Mouse (Mus musculus) activated CD4-positive, CD25-positive, alpha-beta regulatory T cell, adult 4 months (primary cell): ENCODE measurements around the gene Vgf. TPM values are rescaled to one million over a fixed set of nuclear protein-coding genes. Genes with fewer than 3 reads are reported as not detected.

Source experiments
- ATAC-seq: one replicate; pipeline ENCODE4 v1.8.0; 2017
- polyA plus RNA-seq, 2 experiments: library from polyadenylated mRNA; unstranded; fragments of 100-300 nt; shearing (Covaris generic); gene quantifications; one replicate each; pipeline ENCODE4 v1.2.1; 2017

The Vgf gene
- polyA plus RNA-seq = not detected

DNA sequence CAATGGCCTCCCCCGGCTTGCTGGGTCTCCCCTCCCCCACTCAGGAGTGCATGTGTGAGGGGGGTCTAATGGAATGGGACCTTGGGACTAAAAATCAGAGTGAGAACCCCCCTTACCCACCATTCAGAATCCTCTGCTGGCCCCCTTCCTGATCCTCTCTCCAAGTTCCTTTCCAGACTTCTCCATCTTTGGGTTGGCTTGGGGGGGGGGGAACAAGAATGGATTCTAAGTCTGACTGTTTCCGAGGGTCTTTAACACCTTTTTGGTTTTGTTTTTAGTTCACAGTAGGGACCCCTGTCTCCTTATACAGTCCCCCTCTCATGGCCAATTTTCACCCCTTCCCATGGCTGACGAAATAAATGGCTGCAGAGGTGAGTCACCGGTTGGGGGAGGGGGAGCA is at the start of gene Vgf:
Gene Vgf (plus strand): TSS at position 301 of the 400 bp plus-strand sequence.
- ATAC-seq = no peak

DNA sequence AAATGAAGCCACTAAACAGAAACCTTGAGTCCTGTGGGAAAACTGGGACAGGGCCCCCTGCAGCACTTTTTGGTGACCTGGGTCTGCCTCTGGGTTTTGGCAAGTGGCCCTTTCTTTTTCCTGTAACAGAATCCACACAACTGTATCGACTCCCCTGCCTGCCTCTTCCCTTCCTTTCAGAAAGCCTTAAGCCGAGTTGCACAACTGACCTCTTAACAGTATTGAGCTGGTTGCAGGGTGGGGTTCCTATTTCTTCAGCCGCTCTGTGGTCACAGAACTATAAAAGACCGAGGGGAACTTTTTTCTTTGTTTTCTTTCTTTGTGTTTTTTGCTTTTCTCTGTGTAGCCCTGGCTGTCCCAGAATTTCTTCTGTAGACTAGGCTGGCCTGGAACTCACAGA is 48.4 kb upstream of the Vgf start:
- ATAC-seq = no peak

DNA sequence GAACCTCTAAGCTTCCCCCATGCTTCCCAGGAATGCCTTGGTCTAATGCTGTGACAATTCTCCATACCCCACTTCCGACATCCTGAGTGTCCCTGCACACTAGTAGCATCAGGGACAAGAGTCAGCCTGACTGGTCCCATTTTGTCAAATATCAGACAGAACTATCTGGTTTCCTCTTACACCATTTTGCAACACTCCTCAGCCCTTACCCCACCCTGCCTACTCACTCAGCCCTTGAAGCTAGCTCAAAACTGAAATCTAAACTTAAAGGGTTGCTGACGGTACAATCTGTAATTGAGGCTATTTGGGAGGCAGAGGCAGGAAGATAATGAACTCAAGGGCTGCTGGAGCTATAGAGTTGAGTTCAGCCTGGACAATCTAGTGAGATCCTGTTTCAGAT is 46.4 kb upstream of the Vgf start:
- no peak for ATAC-seq

DNA sequence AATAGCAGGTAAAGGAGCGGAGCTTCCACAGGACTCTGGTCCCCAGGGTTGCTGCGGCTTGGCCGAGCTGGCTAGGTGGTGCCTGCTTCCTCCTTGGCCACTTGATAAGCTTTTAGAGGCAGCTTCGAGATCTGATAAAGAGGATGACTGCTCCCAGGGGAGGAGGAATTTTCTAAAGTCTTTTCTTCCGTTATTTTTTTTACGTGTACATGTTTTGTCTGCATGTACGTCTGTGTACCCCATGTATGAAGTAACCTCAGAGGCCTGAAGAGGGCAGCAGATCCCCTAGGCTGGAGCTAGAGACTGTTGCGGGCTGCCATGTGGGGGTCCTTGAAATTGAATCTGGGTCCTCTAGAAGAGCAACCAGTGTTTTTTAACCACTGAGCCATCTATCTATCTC is 45.2 kb upstream of the Vgf start:
- no peak for ATAC-seq

DNA sequence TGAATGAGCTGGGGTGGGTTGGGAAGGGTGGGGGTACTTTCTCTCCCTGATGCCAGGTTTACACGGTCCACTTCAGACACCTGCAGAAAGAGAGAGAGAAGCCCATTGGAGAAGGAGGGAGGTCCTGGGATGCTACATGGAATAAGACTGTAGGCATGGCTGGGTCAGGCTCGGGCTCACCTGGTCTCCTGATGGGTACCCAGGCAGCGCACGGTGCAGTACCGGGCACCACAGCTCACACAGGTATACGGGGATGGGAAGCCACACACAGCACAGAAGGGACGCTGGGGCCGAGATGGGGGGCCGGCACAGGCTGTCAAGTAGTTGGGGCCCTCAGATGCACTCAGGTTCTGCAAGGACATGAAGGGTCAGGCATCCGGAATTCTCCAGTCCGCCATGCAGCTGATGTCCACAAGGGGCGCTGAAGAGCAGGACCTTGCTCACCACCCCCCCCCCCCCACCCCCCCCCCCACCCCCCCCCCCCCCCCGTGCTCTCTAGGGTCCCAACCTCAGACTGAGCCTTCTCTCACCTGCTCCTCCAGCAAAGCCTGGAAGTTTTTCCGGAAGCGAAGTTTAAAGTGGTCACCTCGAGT is 43.8 kb upstream of the Vgf start:
- no peak for ATAC-seq

DNA sequence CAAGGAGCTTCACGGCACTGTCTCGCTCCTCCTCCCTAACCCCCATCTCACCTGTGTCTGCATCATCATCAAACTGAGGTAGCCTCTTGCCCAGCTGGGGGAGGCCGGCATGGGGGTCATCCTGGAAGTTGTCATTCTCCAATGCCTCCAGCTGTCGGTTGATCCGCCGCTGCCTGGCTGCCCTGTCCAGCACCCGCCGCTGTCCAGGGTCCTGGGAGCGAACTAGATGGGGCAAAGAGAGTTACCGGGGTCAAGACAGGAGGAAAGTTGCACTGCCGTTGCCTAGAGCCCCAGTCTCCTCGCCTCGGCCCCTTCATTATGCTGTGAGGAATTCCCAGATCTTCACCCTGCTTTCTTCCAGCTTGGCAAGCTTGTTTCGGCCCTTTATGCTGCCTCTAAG is 41.4 kb upstream of the Vgf start:
- ATAC-seq = no peak

DNA sequence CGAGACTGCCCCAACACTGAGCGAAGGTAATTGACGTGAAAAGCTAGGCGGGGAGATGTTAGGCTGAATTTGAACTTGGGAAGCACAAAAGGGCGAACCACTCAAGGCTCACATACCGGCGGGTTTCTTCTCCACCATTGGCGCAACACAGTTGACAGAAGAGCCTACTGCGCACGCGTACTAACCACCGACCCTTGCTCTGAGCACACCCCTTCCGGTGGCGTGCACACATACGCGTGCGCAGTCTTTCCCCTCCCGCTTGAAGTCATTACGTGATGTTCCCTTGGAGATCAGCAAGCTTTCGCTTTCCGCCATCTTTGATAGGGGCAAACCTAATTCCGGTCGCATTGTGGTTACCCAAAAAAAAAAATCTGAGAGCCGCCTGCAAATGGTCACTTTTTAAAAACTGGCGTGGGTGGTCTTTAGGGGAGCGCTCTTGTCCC is 39.5 kb upstream of the Vgf start, which contains the start of gene Plod3:
Gene Plod3 (plus strand): TSS at position 325 of the 443 bp plus-strand sequence.
- ATAC-seq = peak; percentile 97

DNA sequence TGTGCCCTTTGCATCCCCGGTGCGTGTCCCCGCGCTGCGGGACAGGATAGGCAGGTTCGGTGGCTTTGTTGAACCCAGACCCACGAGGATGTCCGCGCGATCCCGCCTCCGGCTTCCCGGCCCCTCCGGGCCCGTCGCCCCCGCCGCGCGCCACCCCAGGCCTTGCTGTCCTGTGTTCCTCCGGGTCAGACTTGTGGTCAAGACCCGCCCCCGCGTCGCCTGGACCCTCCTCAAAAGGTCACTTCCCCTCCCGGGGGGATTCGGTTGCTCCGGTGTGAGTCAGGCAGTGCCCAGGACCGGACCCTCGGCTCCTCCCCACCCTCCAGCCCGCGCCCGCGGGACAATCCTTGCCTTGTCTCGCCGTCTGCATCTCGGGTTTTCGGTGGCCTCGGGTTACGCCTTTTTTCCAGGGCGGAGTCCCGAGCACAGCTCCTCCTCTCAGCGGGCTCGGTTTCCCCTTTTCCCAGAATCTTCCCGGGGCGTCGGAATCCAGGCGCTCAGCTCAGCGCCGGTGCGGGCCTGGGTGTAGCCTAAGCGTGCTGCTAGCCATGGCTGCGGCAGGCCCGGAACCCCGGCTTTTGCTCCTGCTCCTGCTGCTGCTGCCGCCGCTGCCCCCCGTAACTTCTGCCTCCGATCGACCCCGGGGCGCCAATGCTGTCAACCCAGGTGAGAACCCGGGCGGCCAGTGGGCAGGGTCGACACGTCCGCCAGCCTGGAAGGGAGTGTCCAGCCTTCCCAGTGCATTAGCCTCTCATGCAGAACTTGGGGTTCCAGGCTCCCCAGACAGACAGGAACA is 38.9 kb upstream of the Vgf start:
- ATAC-seq = peak; percentile 22

DNA sequence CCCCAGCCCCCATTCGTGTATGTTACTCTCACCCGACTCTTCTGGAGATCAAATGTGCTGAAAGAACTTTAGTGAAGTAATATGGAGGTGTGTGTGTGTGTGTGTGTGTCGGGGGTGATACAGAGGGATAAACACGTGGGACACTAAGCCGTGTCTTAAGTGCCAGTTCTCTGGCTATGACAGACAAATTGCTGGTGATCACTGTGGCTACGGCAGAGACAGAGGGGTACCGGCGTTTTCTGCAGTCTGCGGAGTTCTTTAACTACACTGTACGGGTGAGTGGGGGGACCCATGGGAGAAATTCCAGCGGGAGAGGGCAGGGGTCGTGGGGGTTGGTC is 38.3 kb upstream of the Vgf start, which contains the start of gene Znhit1:
Gene Znhit1 (minus strand): TSS at position 88 of the 338 bp plus-strand sequence.
- no peak for ATAC-seq

DNA sequence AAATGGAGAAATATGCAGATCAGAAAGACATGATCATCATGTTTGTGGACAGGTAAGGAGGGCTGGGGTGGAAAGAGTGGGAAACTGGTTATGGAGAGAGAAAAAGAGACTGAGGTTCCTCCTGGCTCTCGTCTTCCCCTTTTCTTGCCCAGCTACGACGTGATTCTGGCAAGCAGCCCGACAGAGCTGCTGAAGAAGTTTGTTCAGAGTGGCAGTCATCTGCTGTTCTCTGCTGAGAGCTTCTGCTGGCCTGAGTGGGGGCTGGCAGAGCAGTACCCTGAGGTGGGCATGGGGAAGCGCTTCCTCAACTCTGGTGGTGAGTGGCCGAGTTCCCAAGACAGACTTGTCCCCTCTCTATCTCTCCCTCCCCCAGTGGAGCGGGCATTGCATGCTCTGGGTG is 37.8 kb upstream of the Vgf start:
- no peak for ATAC-seq

DNA sequence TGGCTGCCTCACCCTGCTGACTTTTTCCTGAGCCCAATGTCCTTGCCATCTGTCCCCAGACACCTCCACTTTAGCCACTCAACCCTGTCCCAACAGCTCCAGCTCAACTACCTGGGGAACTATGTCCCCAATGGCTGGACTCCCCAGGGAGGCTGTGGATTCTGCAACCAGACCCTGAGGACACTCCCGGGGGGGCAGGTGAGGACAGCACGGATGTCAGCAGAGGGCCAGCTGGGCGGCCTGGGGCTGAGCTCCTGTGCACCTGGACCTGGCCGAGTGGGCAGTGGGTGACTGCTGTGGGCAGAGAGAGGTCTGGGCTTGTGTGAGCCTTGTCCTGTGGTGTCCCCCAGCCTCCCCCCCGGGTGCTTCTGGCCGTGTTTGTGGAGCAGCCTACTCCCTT is 36.4 kb upstream of the Vgf start:
- no peak for ATAC-seq

DNA sequence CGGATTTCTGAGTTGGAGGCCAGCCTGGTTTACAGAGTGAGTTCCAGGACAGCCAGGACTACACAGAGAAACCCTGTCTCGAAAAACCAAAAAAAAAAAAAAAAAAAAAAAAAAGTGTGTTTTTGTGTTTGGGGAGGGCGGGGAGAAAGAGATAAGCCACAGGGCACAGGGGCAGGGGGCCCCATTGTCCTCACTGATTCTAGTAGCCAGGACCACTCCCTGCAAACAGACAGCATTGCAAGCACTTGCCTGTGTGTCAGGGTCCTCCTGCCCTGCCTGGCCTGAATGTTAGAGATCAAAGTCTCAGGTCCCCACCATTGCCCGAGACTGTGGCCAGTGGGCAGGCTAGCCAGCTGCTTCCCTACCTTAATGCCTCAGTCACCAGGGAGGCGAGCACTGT is 26.7 kb upstream of the Vgf start:
- ATAC-seq = no peak

DNA sequence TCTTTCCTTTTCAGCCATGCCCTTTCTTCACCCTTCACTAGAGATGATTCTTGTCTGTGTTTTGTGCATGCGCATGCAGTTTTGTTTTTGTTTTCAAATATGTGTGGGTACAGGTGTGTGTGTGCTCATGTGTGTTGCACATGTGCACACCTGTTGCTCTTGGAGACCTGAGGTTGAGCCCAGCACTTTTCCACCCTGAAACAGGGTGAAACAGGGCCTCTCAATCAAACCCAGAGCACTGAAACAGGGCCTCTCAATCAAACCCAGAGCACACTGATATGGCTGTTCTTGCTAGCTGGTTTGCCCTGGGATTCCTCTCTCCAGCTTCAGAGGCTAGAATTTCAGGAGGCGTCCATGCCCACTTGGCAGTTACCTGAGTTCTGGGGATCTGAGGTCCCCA is 25.6 kb upstream of the Vgf start:
- no peak for ATAC-seq

DNA sequence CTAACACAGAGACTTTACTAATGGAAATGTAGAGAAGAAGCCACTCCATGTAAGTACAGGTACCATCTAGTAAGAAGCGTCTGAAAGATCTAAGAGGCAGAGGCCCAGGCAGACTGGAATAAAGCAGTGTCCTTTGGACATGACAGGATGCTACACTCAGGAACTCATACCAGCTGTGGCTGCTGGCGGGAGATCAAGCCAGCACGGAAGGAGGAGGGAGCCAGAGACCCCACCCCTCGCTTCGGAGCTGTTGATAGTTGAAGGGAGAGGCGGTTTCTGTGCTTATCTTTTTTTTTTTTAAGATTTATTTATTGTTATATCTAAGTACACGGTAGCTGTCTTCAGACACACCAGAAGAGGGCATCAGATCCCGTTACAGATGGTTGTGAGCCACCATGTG is 18.9 kb upstream of the Vgf start:
- no peak for ATAC-seq

DNA sequence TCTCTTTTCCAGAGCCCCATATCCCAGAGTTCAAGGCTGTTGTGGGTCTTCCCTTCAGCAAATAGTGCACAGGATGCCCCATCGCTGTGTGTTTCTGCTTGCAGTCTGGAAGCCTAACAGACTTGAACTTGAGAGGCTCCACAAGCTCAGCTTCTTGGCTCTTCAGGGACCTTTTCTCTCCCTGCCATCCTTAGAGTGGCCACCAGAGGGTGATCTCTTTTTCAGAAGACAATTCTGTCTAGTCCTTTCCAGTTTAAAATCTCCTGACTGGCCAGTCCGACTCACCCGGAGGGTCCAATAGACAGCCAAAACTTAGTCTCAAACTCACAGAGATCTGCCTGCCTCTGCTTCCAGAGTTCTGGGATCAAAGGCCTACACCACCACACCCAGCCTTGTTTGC is 16.2 kb upstream of the Vgf start:
- ATAC-seq = no peak

DNA sequence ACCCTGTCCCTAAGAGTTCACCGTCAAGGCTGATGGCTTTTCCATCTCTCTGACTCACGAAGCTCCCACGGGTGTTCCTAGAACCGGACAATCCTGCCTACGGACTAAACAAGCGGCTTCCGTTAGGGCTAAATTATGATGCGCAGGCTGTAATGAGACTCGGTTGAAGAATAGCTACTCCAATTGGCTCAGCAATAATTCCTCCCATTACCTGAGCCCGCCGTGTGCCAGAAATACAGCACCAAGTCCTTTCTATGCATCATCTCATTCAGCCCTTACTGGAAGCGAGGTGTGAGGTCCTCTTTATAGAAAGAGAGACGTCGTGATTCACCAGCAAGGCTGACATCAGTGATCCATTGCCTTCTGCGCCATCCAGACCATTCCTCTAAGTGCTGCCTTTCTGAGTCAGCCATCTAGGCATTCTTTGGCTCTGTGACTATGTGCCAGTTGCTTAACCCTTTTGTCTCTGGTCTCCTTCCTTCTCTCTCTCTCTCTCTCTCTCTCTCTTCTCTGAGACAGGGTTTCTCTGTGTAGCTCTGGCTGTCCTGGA is 13.7 kb upstream of the Vgf start:
- no peak for ATAC-seq

DNA sequence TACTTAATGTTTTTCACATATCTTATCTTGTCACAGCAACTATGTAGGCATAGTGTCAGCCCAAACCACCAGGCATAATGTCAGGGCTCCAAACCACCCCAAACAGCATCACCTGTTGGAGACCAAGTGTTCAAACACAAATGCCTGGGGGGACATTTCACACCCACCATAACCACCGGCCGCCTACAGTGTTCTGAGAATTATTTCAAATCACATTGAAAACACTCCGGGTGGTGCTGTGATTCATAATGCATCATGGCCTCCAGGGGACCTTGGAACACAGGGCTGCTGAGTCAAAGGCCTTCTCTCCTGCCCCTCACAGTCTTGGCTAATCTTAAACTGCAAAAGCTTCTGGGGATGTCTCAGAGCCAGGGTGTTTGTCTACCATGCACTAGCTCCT is 10.3 kb upstream of the Vgf start:
- ATAC-seq = no peak

DNA sequence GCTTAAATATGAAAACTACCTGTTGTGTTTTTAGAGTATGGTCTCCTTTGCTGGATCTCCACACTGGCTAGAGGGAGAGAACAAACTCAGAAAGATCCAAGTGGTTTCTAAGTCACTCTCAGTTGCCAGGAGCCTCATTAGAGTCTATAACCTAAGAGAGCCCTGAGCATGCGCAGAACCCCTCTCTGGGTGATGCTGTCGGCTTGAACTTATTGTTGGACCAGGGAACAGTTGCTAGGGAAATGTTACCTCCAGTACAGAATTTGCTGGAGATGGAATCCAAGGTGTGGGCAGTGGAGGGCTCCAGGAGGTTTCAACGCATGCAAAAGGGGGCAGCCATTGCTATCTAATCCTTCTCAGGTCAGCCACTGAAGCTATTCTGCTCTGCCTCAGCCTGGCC is 1.9 kb upstream of the Vgf start:
- no peak for ATAC-seq

DNA sequence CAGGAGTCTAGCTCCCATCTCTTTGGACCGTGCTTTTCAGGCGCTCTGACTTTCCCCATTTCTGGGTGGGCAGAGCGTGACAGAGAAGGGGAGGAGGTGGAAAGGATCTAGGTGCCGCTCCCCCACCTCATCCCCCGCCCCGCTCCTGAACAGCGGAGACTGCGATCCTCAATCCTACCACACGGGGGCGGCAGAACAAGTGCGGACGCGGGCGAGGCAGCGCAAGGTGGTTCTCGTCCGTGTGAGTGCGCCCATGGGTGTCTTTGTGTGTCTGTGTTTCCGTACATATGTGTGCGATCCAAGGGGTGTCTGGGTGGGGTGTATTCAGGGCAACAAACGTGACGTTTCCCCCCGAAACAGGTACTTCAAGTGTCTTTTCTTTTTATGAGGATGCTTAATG is 1.1 kb upstream of the Vgf start:
- ATAC-seq = peak; percentile 79

DNA sequence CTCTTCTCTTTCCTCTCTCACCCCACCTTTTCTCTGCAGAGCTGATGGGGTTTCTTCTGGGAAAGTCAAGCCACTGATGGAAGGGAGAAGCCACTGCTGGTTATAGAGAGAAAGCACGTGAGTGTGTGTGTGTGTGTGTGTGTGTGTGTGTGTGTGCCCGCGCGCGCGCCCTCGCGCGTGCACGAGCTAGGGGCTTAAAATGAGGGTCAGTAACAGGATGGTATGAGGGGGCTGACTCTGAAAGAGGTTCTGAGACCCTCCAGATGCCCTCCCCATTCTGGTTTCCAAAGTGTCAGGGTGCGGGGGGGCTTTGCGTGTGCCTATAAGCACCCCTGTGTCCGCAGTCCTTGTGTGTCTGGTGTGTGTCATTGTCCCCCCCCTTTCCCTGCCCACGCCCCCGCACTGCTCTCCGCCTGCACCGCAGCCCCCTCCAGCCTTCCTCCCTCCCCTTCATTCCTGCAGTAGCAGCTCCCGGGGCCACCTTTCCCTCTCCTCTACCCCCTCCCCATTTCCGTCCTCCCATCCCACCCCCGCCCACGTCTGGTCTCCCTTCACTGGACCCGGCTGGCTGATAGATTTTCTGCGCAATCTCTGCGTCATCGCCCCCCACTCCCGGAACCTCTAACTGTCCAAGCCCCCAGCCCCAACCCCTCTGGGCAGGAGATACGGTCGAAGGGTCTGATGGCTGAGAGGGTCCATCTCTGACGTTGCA is 2.5 kb downstream of the Vgf start:
- ATAC-seq = no peak

DNA sequence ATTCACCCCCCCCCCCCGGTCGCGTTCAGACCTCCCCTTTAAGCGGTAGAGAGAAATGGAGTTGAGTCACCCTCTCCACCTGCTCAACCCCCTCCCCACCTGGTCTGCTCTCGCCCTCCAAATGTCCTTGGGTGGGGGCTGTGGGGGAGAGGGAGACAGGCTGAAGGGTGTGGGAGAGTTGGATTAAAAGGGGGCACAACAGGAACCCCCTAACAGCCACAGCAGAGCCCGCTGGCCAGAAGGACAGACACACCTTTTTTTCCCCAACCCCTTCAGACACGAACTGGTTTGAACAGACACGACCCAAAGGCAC is 3.0 kb downstream of the Vgf start:
- no peak for ATAC-seq

DNA sequence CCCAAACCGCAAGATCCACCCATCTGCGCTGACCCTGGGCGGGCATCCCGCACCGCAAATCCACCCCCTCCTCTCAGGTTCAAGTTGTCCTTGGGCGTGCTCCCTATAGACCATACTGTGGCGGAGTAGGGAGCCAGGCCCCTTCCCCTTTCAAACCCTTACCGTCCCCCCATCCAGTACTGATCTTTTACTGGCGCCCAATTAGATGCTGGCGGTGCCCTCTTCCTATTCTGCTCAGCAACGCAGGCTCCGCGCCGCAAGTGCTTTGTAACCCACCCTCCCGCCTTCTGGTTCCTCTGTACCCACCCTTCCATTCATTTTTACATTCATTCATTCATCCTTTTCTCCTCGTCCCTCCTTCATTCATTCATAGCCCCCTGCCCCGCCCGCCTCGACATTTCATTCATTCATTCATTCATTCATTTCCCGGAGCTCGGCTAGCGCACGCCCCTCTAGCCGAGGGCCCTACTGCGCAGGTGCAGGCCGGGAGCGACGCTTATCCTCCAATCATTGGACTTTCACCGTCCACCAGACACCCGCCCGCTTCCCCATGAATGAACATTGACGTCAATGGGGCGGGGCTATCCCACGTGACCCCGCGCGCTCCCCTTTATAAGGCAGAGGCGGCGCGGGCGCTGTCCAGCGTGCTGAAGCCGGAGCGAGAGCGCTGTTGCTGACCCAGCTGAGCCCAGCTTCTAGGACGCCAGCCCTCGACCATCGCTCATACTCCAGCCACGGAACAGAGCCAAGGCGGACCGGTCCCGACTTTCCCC is 3.6 kb downstream of the Vgf start:
- ATAC-seq = peak; percentile 67

DNA sequence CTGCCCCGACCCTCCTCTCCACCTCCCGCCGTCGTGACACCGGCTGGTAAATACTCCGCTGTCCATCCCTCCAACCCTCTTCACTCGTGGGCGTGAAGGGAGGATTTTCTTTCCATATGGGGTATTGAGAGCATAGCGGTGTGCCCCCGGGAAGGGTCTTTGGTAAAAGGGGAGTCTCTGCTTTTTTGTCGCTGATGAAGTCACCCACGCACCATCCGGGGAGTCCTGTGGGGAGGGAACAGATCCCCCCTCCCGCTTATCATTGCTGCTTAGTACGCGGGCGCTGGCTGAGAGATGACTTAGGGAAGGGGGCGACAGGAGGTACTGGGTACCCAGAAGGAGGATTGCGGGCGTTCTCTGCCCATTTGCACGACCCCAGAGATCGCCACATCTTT is 4.2 kb downstream of the Vgf start:
- no peak for ATAC-seq
